Mouse (Mus musculus) heart, adult 2 months (tissue): Measurements from ENCODE around the gene Cxcr5.

Experiments used
- CTCF ChIP-seq: fragments of 200-600 bp; IDR thresholded peaks from 2 replicates; pipeline ENCODE4 v1.8.1; 2022; ENCODE audit warnings: antibody characterized with exemption, mild to moderate bottlenecking, moderate library complexity
- POLR2A ChIP-seq: fragments of 200-500 bp; IDR thresholded peaks from 2 replicates; pipeline ENCODE4 v1.6.1; 2011; ENCODE audit warnings: mild to moderate bottlenecking, low read depth, low read length, control low read depth; ENCODE audit not compliant: insufficient read depth

GRCm38 (mm10) chr9:44478229-44478921, 83.3 kb downstream of the Cxcr5 start:
- TF ChIP-seq CTCF (no peak), POLR2A (0 out of 2 replicates have a peak, but pooled peaks have one; percentile 51)
